Mouse (Mus musculus) kidney, postnatal 0 days (tissue): ENCODE measurements at regions not wholly inside any gene's neighbourhood (a gene's known extent, or its start where the extent isn't known, plus 50 kb on each side); places are given as distances from the start of the nearest gene placed in this dataset.

Source experiments
- ATAC-seq: fragments of 200-750 bp; cut with Nextera tagmentation; replicated peaks from 2 replicates; pipeline ENCODE4 v1.8.0; 2017; ENCODE audit warnings: low read depth, moderate number of reproducible peaks, moderate TSS enrichment, moderate library complexity; ENCODE audit not compliant: low FRiP score
- DNase-seq: peaks from one replicate; pipeline ENCODE4 v3.0.0-alpha.2; 2016; ENCODE audit warnings: low spot score
- H3K27ac ChIP-seq: fragments of 300-500 bp; sonication (generic); 2 replicates; pipeline ENCODE4 v1.5.1; 2014; ENCODE audit warnings: mild to moderate bottlenecking
- H3K27me3 ChIP-seq: fragments of 300-500 bp; sonication (generic); 2 replicates; pipeline ENCODE4 v1.6.1; 2014; ENCODE audit warnings: low read length, mixed read lengths; ENCODE audit not compliant: insufficient read depth
- H3K36me3 ChIP-seq: fragments of 300-500 bp; sonication (generic); 2 replicates; pipeline ENCODE4 v1.6.1; 2014; ENCODE audit warnings: low read length, mixed read lengths; ENCODE audit not compliant: insufficient read depth
- H3K4me1 ChIP-seq: fragments of 300-500 bp; sonication (generic); replicated peaks from 2 replicates; pipeline ENCODE4 v1.6.1; 2014; ENCODE audit warnings: antibody characterized with exemption, low read length, mixed read lengths; ENCODE audit not compliant: insufficient read depth
- H3K4me2 ChIP-seq: fragments of 300-500 bp; sonication (generic); 2 replicates; pipeline ENCODE4 v1.6.1; 2014; ENCODE audit warnings: mild to moderate bottlenecking, low read length, moderate library complexity, mixed read lengths
- H3K4me3 ChIP-seq: fragments of 300-500 bp; sonication (generic); replicated peaks from 2 replicates; pipeline ENCODE4 v1.5.1; 2014; ENCODE audit warnings: low read depth, low read length
- H3K9ac ChIP-seq: fragments of 300-500 bp; sonication (generic); 2 replicates; pipeline ENCODE4 v1.6.1; 2014; ENCODE audit warnings: low read depth, low read length
- H3K9me3 ChIP-seq: fragments of 300-500 bp; sonication (generic); replicated peaks from 2 replicates; pipeline ENCODE4 v1.6.1; 2016; ENCODE audit warnings: low read length, inconsistent platforms, mixed read lengths
- CTCF ChIP-seq: IDR thresholded peaks from 2 replicates; pipeline ENCODE4 v1.5.1; 2016; ENCODE audit warnings: antibody characterized with exemption, low read depth, mild to moderate bottlenecking, moderate library complexity
- WGBS: fragments of 180-500 bp; shearing (Covaris S2); extraction: QIAGEN DNeasy Blood & Tissue Kit; methylation state at CpG from one replicate; pipeline ENCODE4 v1.1.7; 2014; 5-methylcytosine and 5-hydroxymethylcytosine counted together

GRCm38 (mm10) chr16:49965528-49966250, 165.4 kb downstream of the Cd47 start:
- peak; percentile 71 for DNase-seq
- no peak for ATAC-seq
- 41% methylated on average over 7 of the region's 7 CpGs for WGBS

DNA sequence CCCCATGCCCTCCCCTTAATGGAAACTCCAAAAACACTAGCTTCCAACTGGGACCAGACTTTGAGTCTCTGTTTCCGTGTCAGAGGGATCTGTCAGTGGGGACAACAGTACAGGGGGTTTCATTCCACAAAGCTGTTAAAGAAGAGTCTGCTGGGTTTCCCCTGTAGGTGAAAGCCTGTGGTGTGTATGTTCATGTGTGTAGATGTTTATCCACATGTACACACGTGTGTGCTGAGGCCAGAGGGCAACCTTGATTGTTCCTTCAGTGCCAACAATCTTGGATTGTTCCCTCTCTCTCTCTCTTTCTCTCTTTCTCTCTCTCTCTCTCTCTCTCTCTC, 165.9 kb downstream of the Cd47 start:
- no peak overlapping the region for H3K27ac ChIP-seq

More at GRCm38 (mm10) chr16:49965528-49966250, 165.4 kb downstream of the Cd47 start:
- H3K36me3 ChIP-seq, result no peaks in the 10 kb centered on the region
- H3K27ac ChIP-seq, result 0 out of 2 replicates have a peak overlapping the region, but pooled peaks have one; percentile 6
- no peak overlapping the region for H3K4me3 ChIP-seq
- TF ChIP-seq CTCF, result no peak
- no peaks in the 10 kb centered on the region for H3K27me3 ChIP-seq
- no peaks in the 10 kb centered on the region for H3K9me3 ChIP-seq
- H3K4me1 ChIP-seq, result peaks cover 3% of the 10 kb centered on the region; the same call in 1 of the 2 replicates
- H3K4me2 ChIP-seq, result no peak overlapping the region
- H3K9ac ChIP-seq, result no peak overlapping the region

GRCm38 (mm10) chr16:49967110-49967509, 166.8 kb downstream of the Cd47 start:
- TF ChIP-seq CTCF, result no peak
- H3K9ac ChIP-seq, result no peak overlapping the region
- H3K4me3 ChIP-seq, result no peak overlapping the region
- H3K36me3 ChIP-seq, result no peaks in the 10 kb centered on the region
- H3K4me1 ChIP-seq, result peaks cover 3% of the 10 kb centered on the region; the same call in 1 of the 2 replicates
- H3K27ac ChIP-seq, result no peak overlapping the region
- H3K4me2 ChIP-seq, result no peak overlapping the region
- no peaks in the 10 kb centered on the region for H3K9me3 ChIP-seq
- ATAC-seq (no peak), DNase-seq (no peak)
- WGBS, result 89% methylated on average over 7 of the region's 7 CpGs
- no peaks in the 10 kb centered on the region for H3K27me3 ChIP-seq

More for the DNA sequence above, 165.9 kb downstream of the Cd47 start:
- WGBS, result 60% methylated on average over 2 of the region's 2 CpGs
- no peak for DNase-seq
- H3K4me2 ChIP-seq, result no peak overlapping the region
- no peaks in the 10 kb centered on the region for H3K9me3 ChIP-seq
- ATAC-seq, result no peak
- H3K9ac ChIP-seq, result no peak overlapping the region
- H3K27me3 ChIP-seq, result no peaks in the 10 kb centered on the region
- no peaks in the 10 kb centered on the region for H3K36me3 ChIP-seq
- no peak for TF ChIP-seq CTCF
- H3K4me1 ChIP-seq, result peaks cover 3% of the 10 kb centered on the region; the same call in 1 of the 2 replicates
- no peak overlapping the region for H3K4me3 ChIP-seq

DNA sequence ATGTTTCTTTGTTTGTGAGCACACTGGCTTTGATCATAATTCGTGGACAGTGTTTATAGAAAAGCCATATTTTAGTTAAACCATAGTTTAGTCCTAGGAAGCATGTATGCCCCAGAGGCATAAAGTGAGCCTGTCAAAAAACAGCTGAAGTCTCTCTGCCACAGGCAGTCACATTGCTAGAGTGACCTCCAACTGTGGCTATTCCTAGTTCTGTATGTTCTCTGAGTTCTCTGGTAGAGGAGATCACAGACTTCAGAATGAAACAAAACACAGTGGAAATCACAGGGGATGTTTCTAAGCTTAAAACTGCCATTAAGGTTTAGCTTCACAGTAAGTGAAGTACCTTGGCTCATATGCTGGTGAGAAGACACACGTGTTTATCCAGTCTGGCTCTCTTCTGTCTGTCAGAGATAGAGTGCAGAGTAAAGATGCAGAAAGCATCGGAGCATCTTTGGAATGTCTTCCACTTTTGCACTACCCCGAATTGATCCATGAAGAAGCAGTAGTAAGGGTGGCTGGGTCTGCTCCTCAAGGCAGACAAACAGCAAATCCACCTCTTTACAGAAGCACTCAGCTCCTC, 168.0 kb downstream of the Cd47 start:
- TF ChIP-seq CTCF, result no peak
- ATAC-seq, result no peak
- Histone ChIP-seq H3K4me3 (no peak overlapping the region), H3K27me3 (no peaks in the 10 kb centered on the region), H3K9me3 (no peaks in the 10 kb centered on the region), H3K27ac (peak overlapping the region; percentile 25; the same call in 1 of the 2 replicates), H3K4me2 (no peak overlapping the region), H3K4me1 (peaks cover 3% of the 10 kb centered on the region; the same call in 1 of the 2 replicates), H3K36me3 (no peaks in the 10 kb centered on the region), H3K9ac (no peak overlapping the region)
- peak; percentile 41 for DNase-seq
- 73% methylated on average over 4 of the region's 4 CpGs for WGBS

DNA sequence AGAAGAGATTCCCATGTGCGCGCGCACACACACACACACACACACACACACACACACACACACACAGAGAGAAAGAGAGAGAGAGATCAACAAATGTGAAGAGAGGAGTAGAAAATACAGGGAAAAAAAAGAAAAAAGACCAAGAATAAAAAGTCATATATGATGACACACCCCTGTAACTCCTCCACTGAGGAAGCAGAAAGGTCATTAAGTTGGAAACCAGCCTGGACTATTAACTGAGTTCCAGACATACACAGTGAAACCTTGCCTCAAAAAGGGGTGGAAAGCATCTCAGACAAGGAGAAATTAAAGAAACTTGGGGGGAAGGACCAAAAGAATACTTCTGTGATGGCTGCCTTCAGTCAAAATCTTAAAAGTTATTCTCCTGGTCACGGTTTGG, 168.7 kb downstream of the Cd47 start:
- H3K4me3 ChIP-seq, result no peak overlapping the region
- no peak for ATAC-seq
- H3K9ac ChIP-seq, result no peak overlapping the region
- no peaks in the 10 kb centered on the region for H3K36me3 ChIP-seq
- no peak for TF ChIP-seq CTCF
- no peak overlapping the region for H3K27ac ChIP-seq
- H3K4me2 ChIP-seq, result no peak overlapping the region
- 93% methylated on average over 4 of the region's 4 CpGs for WGBS
- DNase-seq, result no peak
- no peaks in the 10 kb centered on the region for H3K9me3 ChIP-seq
- H3K27me3 ChIP-seq, result no peaks in the 10 kb centered on the region
- no peaks in the 10 kb centered on the region for H3K4me1 ChIP-seq

GRCm38 (mm10) chr16:49969693-49970296, 169.5 kb downstream of the Cd47 start:
- Histone ChIP-seq H3K4me1 (no peaks in the 10 kb centered on the region), H3K27me3 (no peaks in the 10 kb centered on the region), H3K9me3 (no peaks in the 10 kb centered on the region), H3K4me2 (no peak overlapping the region), H3K4me3 (no peak overlapping the region), H3K27ac (no peak overlapping the region), H3K9ac (no peak overlapping the region), H3K36me3 (no peaks in the 10 kb centered on the region)
- no peak for ATAC-seq
- WGBS, result 100% methylated on average over 2 of the region's 2 CpGs
- no peak for TF ChIP-seq CTCF
- no peak for DNase-seq
